Mouse (Mus musculus) kidney, adult 2 months (tissue): ENCODE data around the gene Usp45.

Experiments used
- CTCF ChIP-seq: fragments of 200-500 bp; conservative IDR thresholded peaks from 2 replicates; pipeline ENCODE4 v1.5.1; 2011; ENCODE audit warnings: low read depth, mild to moderate bottlenecking, control low read depth, low read length, moderate library complexity, mixed read lengths; ENCODE audit not compliant: insufficient read depth, insufficient read length
- POLR2A ChIP-seq: fragments of 200-500 bp; IDR thresholded peaks from one replicate; pipeline ENCODE4 v1.6.1; 2011; ENCODE audit warnings: low read depth, low read length, control low read depth

DNA sequence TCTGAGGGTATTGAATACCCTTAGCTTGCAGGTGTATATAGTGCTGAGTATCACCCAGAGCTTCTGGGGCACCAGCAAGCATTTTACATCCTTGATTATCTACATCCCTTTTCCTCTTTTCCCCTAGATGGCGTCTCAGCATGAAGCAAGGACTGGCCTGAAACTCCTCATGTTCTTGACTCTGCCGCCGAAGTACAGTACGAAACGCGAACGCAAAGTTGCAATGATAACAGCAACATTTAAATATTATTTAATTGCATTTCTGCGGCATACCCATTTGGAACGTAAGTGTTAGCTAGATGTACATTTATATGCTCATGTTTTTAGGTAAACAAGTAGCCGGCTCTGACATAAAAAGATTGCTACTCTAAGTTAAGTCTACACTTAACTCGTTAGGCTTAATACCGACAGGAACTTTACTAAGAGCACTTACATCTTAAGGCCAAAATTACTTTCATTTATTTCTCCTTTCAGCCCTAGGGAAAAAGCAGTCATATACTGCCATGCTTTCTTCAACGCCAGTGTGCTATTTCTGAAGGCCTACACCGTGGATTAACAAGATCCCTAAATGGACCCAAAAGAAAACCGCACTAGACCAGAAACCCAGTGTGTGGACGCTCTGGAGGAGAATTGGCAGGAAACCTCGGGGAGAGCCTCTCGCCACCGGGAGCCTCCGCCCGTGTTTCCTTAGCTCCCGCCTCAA lies 39.9 kb upstream of the Usp45 start:
- peak; percentile 63 for TF ChIP-seq CTCF
- TF ChIP-seq POLR2A, result no peak
